Mouse (Mus musculus) liver, embryonic 14.5 days (tissue): ENCODE results near the gene Cdc37.

Experiments
- CTCF ChIP-seq: IDR thresholded peaks from 2 replicates; pipeline ENCODE4 v1.5.1; 2016; ENCODE audit warnings: antibody characterized with exemption, low read depth, control low read depth
- EP300 ChIP-seq: IDR thresholded peaks from 2 replicates; pipeline ENCODE4 v1.6.1; 2016; ENCODE audit warnings: antibody characterized with exemption, low read depth

GRCm38 (mm10) chr9:21113751-21114150, 36.0 kb downstream of the Cdc37 start:
- no peak for TF ChIP-seq CTCF
- no peak for TF ChIP-seq EP300
